Mouse (Mus musculus) cerebellum, postnatal 10 days (tissue): ENCODE results near the gene Gm2115.

ENCODE experiments used
- DNase-seq, 2 experiments: peaks; one replicate each; pipeline ENCODE4 v3.0.0; 2021; ENCODE audit warnings: mixed read lengths in 2 of 2

Gene Gm2115

DNA sequence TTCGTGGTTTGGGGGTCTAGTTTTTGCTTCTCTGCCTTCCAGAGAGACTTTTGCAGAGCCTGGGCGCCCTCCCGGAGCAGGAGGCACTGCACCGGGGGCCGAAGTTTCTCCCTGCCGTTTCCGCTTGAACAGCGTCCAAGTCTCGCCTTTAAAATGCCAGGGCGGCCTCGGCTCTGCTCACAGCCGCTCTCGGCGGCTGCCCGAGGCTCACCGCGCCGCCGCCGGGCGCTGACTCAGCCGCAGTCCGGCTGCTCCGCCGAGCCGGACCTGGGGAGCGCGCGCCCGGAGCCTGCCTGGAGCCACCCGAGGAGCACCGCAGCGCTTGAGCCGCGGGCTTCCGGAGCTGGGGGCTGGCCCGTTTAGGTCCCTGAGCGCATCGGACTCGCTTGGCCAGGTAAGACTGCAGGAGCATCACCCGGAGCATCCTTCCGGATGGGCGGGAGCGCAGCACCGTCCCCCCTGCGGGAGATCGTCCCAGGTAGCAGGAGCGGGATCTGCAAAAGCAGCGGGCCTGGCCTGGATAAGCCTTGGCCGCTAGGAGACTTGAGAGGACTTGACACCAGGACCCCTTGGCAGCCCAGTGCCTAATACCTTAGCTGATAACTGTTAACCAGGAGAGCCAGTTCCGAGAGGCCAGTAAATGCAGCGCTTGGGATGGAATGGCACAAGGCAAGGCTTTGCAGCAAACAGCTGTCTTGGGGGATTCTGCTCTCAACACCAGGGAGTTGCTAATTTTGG lies at the start of gene Gm2115:
Gm2115 (plus strand) TSS at position 159 of the 738 bp plus-strand sequence.
- peak; percentile 72 to 81 for DNase-seq

DNA sequence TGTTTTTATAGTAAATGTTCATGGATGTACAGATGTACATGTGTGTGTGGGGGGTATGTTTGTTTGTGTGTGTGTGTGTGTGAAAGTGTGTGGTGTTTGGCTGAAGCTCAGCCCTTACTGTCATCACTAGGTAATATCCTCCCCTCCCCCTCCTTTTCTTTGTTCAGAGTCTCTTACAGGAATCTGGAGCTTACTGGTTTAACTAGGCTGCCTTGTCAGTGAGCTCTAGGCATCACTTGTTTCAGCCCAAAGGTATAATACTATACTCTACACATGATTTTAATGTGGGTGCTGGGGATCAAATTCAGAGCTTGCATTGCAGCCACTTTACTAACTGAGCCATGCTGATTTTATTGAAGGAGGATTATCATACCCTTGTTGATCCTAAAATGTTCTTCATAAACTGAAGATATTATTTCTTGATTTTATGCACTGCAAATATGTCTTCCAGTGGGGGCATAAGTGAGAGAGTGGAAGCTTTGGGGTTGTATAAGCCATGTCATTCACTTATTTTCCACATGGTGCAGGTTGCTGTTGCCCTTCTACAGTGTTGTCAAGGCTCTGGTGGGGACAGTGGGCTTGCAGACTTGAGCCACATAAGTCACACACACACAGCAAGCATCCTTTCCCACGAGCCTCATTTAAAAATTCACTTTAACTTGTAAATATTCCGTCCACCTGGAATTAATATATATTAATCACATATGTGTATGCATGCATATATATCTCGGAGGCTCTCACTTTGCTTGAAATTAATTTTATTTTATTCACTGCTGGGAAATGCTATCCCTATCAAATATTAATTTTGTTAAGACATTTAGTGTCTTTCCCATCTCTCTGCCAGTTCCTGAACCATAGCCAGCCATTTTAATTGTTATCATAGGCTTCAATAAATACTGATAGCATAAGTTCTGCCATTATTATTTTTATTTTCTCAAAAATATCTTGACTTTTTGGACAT lies 45.0 kb upstream of the Gm2115 start:
- no peak for DNase-seq

DNA sequence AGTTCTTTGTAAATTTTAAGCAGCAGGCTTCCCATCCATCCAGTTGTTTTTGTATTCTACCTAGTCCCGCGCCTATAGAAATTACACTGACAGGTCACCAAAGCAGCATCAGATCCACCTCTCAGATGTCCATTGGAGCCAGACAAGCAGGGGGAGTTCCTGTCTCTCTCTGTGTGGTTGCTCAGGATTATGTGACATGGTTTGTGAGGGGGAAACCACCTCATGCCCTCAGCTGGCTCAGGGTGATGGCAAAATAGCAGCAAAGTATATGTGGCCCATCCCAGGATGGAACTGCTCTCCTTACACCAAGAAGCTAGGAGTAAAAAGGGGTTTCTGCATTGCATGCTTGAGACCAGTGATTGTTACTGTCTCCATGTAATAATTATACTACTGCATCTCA lies 42.3 kb upstream of the Gm2115 start:
- no peak for DNase-seq

DNA sequence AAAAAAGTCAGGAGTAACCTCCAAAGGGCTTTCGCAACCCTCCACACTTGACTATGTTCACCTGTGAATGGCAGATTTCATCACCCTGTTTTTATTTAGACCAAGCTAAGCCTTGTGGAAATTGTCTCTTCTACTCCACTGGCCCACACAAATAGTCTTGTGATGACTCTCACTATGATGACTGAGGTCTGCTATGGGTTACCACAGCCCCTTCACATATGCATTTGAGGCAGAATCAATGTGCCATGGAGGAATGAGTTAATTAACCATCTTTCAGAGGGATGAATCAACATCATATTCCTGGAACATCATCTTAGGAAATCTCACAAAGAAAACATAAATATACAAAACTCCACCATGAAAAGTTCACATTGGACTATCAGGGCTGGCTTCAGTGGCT lies 25.6 kb upstream of the Gm2115 start:
- no peak for DNase-seq

DNA sequence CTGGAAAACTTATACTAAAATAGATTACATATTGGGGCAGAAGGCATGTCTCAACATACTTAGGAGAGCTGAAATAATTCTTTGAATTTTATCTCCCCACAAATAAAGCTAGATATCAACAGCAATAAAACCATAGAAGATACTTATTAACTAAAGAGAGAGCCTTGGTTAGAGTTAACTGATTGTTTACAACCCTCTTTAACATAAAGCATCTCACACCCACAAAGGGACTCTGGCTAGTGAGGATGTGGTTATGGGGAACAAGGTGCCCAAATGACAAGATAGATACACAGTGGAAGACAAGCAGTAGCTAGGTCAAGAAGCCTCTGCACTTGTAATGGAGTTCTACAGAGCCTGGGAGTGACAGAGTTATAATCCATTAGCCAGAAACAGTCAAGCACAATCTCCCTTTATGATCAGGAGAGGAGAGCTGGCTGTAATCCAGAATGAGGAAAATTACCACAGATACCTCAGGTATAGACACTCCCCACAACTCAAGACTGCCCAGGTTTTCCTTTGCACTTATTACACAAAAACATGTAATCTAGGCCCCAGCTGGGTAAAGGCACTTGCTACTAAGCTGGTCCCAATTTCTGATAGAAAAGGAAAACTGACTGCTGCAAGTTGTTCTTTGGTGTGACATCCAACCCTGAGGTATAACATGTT lies 10.1 kb upstream of the Gm2115 start:
- DNase-seq: no peak

DNA sequence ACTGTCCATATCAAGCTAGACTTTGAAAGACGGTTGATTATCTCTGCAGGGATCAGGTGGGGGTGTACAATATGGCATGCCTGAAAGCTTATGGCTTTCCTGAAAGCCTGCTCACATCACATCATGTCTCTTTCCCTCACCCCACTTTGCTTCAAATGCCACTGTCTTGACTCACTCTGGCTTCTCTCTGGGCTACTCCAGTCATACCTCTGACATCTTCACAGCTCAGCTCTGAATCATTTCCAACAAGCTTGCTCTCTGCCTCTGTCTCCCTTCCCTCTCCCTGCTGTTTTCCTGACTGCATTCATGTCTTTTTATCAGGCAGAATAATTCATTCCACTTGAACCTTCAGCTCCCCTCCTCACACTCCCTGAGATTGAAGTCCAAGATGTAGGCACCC lies 7.4 kb upstream of the Gm2115 start:
- no peak for DNase-seq

DNA sequence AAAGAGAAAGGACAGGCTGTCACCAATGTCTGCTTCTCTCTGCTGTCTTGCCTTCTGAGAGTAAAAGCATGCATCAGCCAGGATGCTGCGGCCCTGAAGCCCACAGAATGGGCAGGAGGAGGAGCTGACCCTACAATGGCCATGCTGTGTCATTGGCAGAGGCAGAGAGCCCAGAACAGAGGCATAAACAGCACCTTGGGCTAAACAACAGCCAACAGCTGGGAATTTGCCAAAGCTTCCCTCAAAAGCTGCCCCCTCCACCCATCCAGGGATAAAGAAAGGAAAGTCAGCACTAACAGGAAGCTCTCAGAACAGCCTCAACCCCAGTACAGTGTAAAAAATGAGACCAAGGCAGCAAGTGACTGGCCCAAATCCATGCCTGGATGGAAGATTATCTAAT lies 6.3 kb upstream of the Gm2115 start:
- peak; percentile 24 to 35 for DNase-seq

DNA sequence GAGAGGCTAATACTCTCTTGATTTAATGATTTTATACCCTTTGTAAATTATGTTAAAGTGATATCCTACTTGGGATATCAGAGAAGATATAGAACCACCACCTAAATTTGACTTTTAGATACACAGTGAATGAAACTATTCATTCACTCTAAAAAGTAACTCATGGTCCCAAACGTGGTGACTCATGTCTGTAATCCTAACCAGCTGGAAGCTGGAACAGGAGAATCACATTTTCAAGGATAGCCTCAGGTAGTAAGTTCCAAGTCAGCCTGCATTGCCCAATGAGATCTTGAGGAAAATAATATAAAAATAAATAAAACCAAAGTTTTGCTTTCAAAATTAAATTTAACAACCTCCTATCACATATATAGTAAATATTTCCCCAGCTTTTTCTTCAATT lies 2.6 kb upstream of the Gm2115 start:
- no peak for DNase-seq

DNA sequence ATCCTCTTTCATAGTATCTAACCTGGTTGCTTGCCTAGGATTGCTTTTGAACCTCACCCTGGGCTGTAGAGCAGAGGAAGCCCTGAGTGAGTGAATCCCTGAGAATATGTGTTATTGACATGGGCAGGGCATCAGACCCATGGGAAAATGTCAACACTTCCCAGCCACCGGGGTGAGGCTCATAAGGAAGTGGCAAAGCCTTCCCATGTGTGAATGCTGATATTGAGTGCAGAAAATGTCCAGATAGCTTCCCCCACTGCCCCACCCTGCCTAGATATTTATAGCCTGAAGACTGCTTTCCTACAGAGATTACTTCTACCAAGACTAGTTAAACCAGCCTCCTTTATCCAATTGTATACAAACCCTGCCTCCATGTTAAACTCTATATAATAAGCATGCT lies 4.0 kb downstream of the Gm2115 start:
- DNase-seq: no peak

DNA sequence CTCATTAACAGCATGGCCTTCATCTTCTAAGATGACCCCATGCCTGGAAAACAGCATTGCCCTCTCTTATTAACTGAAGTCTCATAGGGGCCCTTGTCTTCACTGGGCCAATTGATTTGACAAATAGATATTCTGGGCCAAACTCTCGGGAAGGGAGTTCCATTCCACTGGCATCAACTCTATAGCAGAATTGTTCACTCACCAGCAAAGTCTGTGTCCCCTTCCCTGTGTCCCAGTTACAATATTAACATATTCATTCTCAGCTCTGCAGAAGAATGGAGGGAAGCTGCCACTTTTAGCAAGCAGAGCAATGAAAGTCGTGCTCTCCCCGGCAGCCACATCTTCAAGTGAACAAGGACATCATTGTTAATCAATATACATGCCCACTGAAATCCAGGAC lies 5.9 kb downstream of the Gm2115 start:
- no peak for DNase-seq

DNA sequence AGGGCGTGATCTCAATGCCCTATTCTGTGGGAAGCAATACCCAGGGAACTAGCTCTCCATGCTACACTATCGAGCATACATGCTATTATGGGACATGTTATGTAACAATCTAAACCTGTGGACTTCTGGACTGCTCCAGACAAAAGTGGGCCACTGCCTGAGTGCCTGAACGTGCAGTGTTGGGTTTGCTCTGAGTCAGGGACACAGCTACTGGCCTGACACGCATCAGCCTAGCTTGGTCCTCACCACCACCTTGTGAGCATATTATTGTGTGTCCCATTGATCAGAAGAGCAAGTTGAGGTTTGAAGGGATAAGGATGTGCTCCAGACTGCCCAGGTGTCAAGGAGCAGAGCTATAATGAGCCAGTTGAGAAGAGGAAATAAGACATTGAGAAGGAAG lies 16.2 kb downstream of the Gm2115 start:
- DNase-seq: no peak

DNA sequence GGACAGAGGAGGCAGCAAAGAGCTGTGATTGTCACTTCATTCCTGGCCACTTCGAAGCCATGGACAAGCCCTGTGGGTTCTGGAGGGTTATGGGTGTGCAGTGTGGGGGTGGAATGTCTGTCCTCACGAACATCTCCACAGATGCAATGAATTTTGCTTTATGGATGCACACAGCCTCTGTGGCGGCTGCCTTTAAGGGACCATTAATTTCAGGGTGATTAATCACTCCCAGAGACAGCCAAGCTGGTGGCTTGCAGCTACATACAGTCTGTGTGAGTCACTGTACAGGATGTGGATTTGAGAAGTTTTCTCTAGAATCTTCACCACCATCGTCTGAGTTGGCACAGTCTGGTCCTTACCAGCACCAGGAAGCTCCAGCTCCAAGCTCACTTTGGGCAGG lies 17.9 kb downstream of the Gm2115 start:
- no peak for DNase-seq

DNA sequence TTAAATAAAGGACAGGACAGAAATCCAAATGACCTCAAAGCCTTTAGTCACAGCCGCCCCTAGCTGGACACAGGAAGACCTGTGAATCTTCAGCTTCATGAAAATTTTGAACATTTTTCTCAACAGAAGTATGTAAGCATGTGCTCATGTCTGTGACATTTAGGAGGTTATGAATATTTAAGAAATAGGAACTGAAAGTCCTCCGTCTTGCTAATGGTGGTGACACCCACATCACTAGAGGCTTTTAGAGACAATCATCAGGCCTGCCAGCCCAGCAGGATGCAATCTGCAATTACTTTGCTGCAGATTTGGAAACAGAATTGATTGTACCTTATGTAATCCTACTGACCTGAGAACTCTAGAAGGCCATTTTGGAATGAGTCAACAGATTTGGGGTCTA lies 22.7 kb downstream of the Gm2115 start:
- DNase-seq: no peak

DNA sequence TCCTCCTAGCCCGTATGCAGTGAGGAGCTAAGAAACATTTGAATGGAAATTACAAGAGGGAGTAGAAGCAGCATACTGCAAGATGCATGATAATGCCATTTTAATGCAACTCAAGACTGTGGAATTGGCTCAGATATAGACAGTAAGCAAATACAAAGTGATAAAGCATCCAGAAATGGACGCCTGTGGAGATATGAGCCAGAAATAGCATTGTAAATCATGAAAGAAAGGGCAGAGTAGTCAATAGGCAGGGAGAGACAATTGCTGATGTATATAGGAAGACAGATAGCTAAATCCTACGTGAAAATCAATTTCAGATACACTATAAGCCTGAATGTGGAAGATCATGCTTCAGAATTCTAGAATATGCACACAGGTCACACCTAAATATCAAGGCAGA lies 26.5 kb downstream of the Gm2115 start:
- no peak for DNase-seq

DNA sequence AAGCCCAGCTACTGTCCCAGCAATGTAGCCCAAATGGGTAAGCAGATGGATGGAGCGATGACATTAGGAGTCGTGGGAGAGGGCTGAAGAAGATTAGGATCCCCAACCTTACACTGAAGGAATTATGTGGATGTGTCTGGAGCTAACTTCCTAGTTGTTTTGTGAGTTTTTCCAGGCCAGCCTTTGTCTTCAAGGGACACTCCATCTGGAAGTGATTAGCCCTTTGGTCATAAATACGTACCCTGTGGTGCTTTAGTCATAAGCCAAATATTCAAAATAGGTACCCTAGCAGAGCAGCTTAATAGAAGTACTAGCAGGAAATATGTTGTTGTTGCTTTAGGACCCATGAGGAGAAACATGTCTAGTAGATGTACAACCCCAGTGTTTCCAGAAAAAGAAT lies 28.6 kb downstream of the Gm2115 start:
- no peak for DNase-seq

DNA sequence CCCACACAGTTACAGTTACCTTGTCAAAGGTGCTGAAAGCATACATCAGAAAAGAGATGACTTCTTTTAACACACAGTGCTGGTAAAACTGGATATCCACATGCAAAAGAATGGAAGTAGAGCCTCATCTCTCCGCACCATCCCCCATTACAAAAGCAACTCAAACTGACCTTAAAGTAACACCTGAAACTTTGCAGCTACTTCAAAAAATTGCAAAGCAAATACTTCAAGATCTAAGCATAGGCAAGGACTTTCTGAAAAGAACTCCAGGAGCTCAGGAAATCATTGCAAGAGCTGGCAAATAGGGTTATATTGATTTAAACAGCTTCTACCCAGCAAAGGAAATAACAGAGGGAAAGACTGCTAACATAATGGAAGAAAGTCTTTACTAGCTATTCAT lies 31.7 kb downstream of the Gm2115 start:
- DNase-seq: no peak

DNA sequence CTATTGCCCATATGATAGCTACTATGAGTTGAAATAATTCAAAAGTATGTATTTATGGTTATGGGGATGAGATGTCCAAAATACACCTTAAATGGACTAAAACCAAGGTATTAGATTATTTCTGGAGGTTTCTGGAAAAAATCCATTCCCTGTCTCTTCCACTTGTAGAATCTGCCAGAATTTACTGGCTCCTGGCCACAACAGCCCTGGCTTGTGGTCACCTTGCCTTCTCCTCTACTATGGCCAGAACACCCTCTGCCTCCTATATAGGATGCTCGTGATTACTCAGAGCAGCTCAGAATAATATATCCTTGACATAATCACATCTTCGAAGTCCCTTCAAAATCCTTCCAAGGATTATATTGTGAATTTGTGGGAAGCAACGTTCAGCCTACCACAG lies 35.5 kb downstream of the Gm2115 start:
- DNase-seq: peak; percentile 59 to 70

DNA sequence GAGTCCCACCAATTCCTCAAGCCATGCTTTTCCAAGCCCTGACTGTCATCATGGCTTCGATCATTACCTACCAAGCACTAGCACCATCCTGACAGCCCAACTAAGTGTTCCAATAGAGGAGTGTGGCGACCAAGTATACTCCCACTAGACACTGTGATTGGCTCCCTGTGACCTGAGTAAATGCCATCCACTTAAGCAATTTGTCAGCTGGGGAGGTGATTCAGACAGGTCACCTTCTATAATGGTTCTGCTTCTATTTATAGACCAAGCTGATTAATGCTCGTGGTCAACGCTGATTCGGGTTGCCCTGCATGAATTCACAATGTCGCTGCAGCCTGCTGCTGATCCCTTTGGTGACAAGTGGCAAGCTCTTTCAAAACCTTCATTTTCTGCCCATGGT lies 37.4 kb downstream of the Gm2115 start:
- no peak for DNase-seq

DNA sequence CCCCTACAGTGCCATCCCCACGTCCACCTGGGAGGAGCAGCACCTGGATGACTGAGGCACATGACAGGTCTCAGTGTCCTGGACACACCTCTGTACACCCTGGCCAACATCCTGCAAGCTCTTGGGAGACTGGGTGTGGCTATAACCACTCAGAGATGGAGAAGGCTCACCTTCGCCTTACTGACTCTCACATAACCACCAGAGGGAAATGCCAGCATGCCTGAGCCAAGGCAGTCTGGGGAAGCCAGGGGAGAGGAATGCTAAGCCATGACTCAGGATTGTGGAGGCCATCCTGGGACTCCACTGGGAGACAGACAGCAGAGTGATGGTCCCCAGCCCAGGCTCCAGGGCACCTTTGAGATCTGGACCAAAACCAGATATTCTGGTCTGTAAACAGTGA lies 48.3 kb downstream of the Gm2115 start:
- no peak for DNase-seq

DNA sequence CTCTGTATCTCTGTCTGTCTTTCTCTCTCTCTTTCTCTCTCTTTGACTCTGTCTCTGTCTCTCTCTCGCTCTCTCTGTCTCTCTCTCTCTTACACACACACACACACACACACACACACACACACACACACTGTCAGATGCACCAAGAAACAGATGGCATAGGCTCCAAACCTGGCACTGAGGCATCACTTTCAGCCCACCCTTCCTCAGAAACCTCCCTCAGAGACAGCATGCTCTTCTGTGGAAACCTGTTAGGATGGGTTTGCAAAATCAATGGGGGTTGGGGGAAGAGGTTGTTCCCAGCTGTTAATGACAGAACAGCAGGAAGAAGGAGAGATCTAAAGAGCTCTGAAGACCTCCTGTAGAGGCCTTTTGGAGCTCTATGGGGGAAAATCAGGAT lies 50.1 kb downstream of the Gm2115 start:
- peak; percentile 57 to 65 for DNase-seq

DNA sequence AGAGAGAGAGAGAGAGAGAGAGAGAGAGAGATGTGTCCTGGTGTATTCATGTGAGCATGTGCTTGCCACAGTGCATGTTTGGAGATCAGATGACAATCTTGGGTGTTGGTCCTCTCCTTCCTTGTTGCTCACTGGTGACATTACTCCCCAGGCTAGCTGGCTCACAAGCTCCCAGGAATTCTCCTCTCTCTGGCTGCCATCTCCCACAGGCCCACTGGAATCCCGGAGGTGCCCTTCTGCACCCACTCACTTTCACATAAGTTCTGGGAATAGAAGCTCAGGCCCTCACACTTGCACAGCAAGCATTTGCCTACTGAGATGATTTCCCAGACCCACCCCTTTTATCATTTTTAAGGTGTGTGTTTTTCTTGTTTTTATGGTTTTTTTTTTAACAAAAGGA lies 51.0 kb downstream of the Gm2115 start:
- no peak for DNase-seq

DNA sequence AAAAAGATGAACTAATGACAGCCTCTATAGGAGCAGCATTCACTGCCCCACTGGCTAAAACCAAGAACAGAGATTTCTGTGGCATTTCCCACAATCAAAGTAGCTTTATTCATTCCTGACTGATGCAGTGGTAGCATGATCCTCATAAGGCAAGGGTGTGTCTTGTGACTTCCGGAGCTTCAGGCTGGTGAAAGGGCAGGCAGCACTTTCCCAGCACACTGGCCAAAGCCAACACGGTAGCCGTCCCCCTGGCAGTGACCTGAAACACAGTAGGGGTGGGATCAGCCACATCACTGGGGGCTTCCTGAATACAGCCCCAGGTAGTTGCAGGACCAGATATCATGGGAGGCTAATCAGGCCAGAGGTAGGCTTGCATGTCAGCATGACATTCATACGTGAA lies 56.3 kb downstream of the Gm2115 start:
- DNase-seq: no peak

DNA sequence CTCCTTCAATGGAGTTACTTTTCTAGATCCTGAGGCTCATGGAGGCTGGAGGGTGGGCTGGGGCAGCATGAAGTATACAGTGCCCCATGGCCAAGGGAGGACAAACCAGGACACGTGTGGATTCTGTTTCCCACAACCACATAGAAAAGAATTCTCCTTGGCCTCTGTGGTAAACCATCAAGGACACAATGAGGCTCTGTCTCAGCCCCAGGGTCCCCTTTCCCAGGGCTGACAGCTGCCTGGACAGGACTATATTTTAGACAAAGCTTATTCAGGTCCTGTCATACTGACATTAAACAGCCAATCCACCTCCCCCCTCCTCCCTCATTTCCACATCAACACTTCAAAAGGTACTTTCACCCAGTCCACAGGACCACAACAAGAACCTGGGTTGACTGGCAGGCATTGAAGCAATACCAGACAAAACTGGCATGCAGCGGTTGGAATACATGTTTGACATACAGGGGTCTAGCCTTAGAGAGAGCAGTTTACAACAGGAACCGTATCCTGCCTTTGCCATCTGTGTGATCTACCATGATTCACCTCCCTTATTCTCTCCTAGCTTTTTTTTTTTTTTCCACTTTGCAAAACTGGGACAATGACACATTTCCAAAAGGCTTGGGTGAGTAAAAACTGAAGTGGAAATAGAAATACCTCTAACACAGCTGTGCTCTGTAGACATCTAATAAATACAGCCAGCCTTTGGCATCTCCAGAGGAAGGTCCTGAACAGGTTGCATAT lies 57.8 kb downstream of the Gm2115 start:
- DNase-seq: no peak
